Mouse (Mus musculus) CH12.LX (cell line): ENCODE results near the gene Psma1. TPM values are rescaled to one million over a fixed set of nuclear protein-coding genes. Genes with fewer than 3 reads are reported as not detected.

Experiments used
- DNase-seq: peaks from one replicate; pipeline ENCODE4 v3.0.0-alpha.2; 2013; ENCODE audit errors: extremely low read depth
- H3K27ac ChIP-seq: 2 replicates; pipeline ENCODE4 v1.5.1; 2012; ENCODE audit warnings: low read depth, mild to moderate bottlenecking, control low read depth, moderate library complexity; ENCODE audit not compliant: insufficient read depth
- H3K27me3 ChIP-seq: replicated peaks from 2 replicates; pipeline ENCODE3; 2012; ENCODE audit warnings: inconsistent platforms
- H3K36me3 ChIP-seq, 2 experiments: replicated peaks in 1 of 2; 2 replicates each; pipeline versions ENCODE3 to v1.6.1; 2012; ENCODE audit warnings: inconsistent platforms in 1 of 2, low read length in 1 of 2, mild to moderate bottlenecking in 1 of 2, mixed read lengths in 1 of 2, moderate library complexity in 1 of 2; ENCODE audit not compliant: control insufficient read depth in 1 of 2, insufficient read depth in 1 of 2
- H3K4me1 ChIP-seq, 2 experiments: 2 replicates each; pipeline ENCODE4 v1.6.1; 2012; ENCODE audit warnings: inconsistent platforms in 1 of 2, moderate library complexity in 1 of 2; ENCODE audit not compliant: insufficient read depth in 2 of 2, control insufficient read depth in 1 of 2
- H3K4me2 ChIP-seq: 2 replicates; pipeline ENCODE4 v1.6.1; 2012; ENCODE audit warnings: low read depth, mild to moderate bottlenecking, control low read depth; ENCODE audit not compliant: poor library complexity, insufficient read depth, severe bottlenecking
- H3K4me3 ChIP-seq, 3 experiments: fragments of 150-350 bp in 1 of 3; sonication (generic) in 1 of 3; replicated peaks in 1 of 3; 2 replicates each; pipeline versions ENCODE3 to v1.5.1; 2011 to 2012; ENCODE audit warnings: low read depth in 2 of 3, low read length in 2 of 3, mild to moderate bottlenecking in 2 of 3, moderate library complexity in 2 of 3, control low read depth in 1 of 3, improper control_type of control experiment in 1 of 3, inconsistent platforms in 1 of 3, mixed read lengths in 1 of 3; ENCODE audit not compliant: poor library complexity in 1 of 3
- H3K79me2 ChIP-seq: replicated peaks from 2 replicates; pipeline ENCODE4 v1.6.1; 2012; ENCODE audit warnings: mild to moderate bottlenecking, moderate library complexity; ENCODE audit not compliant: control insufficient read depth, poor library complexity, insufficient read depth, severe bottlenecking; ENCODE audit errors: extremely low read depth
- H3K9ac ChIP-seq: 2 replicates; pipeline ENCODE4 v1.6.1; 2012; ENCODE audit warnings: low read depth, mild to moderate bottlenecking, control low read depth, moderate library complexity; ENCODE audit not compliant: insufficient read depth
- H3K9me3 ChIP-seq: replicated peaks from 2 replicates; pipeline ENCODE3; 2012; ENCODE audit warnings: low read length, inconsistent platforms, mixed read lengths
- CHD1 ChIP-seq: IDR thresholded peaks from 2 replicates; pipeline ENCODE4 v1.6.1; 2012; ENCODE audit warnings: low read depth, low read length, improper control_type of control experiment, inconsistent platforms
- CTCF ChIP-seq, 2 experiments: IDR thresholded peaks in 1 of 2; conservative IDR thresholded peaks in 1 of 2; 2 replicates each; pipeline ENCODE4 v1.5.1; 2011 to 2012; ENCODE audit warnings: low read depth in 2 of 2, low read length in 2 of 2, improper control_type of control experiment in 1 of 2, inconsistent platforms in 1 of 2, mild to moderate bottlenecking in 1 of 2, moderate library complexity in 1 of 2
- EP300 ChIP-seq: IDR thresholded peaks from 2 replicates; pipeline ENCODE4 v1.6.1; 2011; ENCODE audit warnings: low read length, improper control_type of control experiment
- ETS1 ChIP-seq: conservative IDR thresholded peaks from 2 replicates; pipeline ENCODE4 v1.6.1; 2012; ENCODE audit warnings: low read depth, mild to moderate bottlenecking, inconsistent platforms, low read length, improper control_type of control experiment, moderate library complexity
- IRF4 ChIP-seq: IDR thresholded peaks from 2 replicates; pipeline ENCODE4 v1.6.1; 2014; ENCODE audit warnings: low read depth, mild to moderate bottlenecking, inconsistent platforms, low read length, improper control_type of control experiment
- MAX ChIP-seq: IDR thresholded peaks from 2 replicates; pipeline ENCODE4 v1.6.1; 2011; ENCODE audit warnings: low read length, improper control_type of control experiment
- MAZ ChIP-seq: IDR thresholded peaks from 2 replicates; pipeline ENCODE4 v1.6.1; 2012; ENCODE audit warnings: low read depth, mild to moderate bottlenecking, inconsistent platforms, low read length, improper control_type of control experiment, moderate library complexity
- MEF2A ChIP-seq: IDR thresholded peaks from 2 replicates; pipeline ENCODE4 v1.6.1; 2014; ENCODE audit warnings: low read depth, mild to moderate bottlenecking, inconsistent platforms, low read length, improper control_type of control experiment, borderline replicate concordance
- MXI1 ChIP-seq: IDR thresholded peaks from 2 replicates; pipeline ENCODE4 v1.6.1; 2011; ENCODE audit warnings: mild to moderate bottlenecking, low read depth, low read length, improper control_type of control experiment
- RCOR1 ChIP-seq: conservative IDR thresholded peaks from 2 replicates; pipeline ENCODE4 v1.6.1; 2012; ENCODE audit warnings: low read depth, mild to moderate bottlenecking, inconsistent platforms, low read length, improper control_type of control experiment
- SIN3A ChIP-seq: IDR thresholded peaks from 2 replicates; pipeline ENCODE4 v1.6.1; 2012; ENCODE audit warnings: low read length, improper control_type of control experiment, inconsistent platforms
- SMC3 ChIP-seq: IDR thresholded peaks from 2 replicates; pipeline ENCODE4 v1.6.1; 2011; ENCODE audit warnings: low read depth, low read length, improper control_type of control experiment
- USF1 ChIP-seq: IDR thresholded peaks from 2 replicates; pipeline ENCODE4 v1.6.1; 2014; ENCODE audit warnings: low read depth, mild to moderate bottlenecking, inconsistent platforms, low read length, improper control_type of control experiment
- ZKSCAN1 ChIP-seq: IDR thresholded peaks from 2 replicates; pipeline ENCODE4 v1.6.1; 2012; ENCODE audit warnings: low read depth, inconsistent platforms, low read length, improper control_type of control experiment, borderline replicate concordance
- dilution Hi-C: fragments of 300-500 bp; cut with MboI; formaldehyde crosslinking; loops from 2 replicates; pipeline ENCODE4 v1.14.3; 2020; ENCODE audit warnings: low sequenced_read_pairs; ENCODE audit not compliant: extremely low pct_unique_long_range_greater_than_20kb, extremely low pct_ligation_motif_present
- in situ Hi-C: fragments of 300-500 bp; cut with MboI; formaldehyde crosslinking; loops from 3 replicates; pipeline ENCODE4 v1.14.3; 2019; ENCODE audit warnings: low sequenced_read_pairs, low pct_ligation_motif_present, low pct_unique_long_range_greater_than_20kb, mixed read lengths
- polyA plus RNA-seq: library from polyadenylated mRNA; unstranded; fragments of >175 nt; gene quantifications from 2 replicates; pipeline ENCODE4 v1.2.1, GENCODE M21; 2012; ENCODE audit warnings: low read depth; ENCODE audit not compliant: insufficient read length
- total RNA-seq, 2 experiments: library from RNA; depleted of rRNA; stranded (reverse); fragments of 300-350 nt in 1 of 2; fragments of >200 nt in 1 of 2; gene quantifications; 2 replicates each; pipeline ENCODE4 v1.2.3; 2012 to 2014

The Psma1 gene
- total and polyA plus RNA-seq, 3 experiments: 297 to 706 (median 393) TPM

DNA sequence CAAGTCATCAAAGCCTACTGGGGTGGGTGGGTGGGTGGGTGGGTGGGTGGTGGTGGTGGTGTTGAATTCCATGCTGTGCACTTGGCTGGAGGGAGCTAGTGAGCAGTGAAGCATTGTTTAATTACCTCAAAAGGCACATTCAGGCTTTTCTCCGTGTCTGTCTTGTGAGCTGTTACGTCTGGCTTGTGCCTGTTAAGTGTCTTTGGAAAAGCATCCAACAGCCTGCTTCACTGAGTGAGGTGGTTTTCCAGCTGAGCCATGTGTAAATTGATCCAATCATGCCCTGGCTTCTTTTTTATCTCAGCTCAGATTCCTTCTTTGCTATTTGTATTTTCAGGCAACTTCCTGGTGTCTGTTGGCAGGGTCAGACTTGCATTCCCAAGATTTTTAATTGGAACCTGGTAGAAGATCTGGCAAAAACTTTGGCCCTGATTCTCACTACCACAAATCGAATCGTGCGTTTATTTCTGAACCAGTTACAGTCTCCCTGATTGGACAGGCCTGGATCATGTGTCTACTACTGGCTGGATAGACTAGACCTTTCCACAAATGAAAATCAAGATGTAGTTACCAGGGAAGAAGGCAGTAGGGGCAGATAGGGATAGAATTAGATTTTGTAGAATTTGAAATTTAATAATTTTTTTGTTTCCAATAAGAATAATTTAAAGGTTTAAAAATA lies 45.9 kb upstream of the Psma1 start:
- Histone ChIP-seq H3K9ac (no peak overlapping the region; the same call in 1 of the 2 replicates), H3K79me2 (no peaks in the 10 kb centered on the region), H3K4me3 (no peak overlapping the region), H3K9me3 (no peaks in the 10 kb centered on the region), H3K36me3 (no peaks in the 10 kb centered on the region), H3K27me3 (no peaks in the 10 kb centered on the region), H3K4me1 (peaks cover 2 to 41% of the 10 kb centered on the region in 2 experiments; a peak in 3 of 4 replicates), H3K27ac (no peak overlapping the region), H3K4me2 (no peak overlapping the region; the same call in 1 of the 2 replicates)
- TF ChIP-seq SIN3A (no peak), EP300 (no peak), MXI1 (no peak), MAZ (no peak), MEF2A (no peak), CHD1 (no peak)
- dilution Hi-C loops: no loop called here
- no peak for DNase-seq
- in situ Hi-C loops: no loop called here

DNA sequence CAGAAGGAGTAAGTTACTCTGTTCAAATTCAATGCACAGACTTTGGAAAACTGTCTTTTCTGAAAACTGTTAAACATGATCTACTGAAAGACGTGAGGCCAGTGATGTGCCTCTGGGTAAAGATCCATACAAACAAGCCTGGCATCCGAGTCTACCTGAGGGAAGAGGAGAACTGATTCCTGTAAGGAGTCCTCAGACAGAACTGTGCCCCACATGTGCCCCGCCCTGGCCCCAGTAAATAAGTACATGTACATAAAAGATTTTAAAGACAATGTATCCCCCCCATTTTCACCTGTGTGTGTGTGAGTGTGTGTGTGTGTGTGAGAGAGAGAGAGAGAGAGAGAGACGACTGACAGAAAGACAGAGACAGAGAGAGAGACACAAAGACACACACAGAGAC lies 42.0 kb upstream of the Psma1 start:
- dilution Hi-C loops (no loop called here), in situ Hi-C loops (loop anchor here (10.0 kb wide), 1 partner anchor 97 kb away; the partner anchor contains the start of gene Pde3b)
- H3K36me3 ChIP-seq: no peaks in the 10 kb centered on the region
- no peaks in the 10 kb centered on the region for H3K79me2 ChIP-seq
- TF ChIP-seq IRF4: no peak
- no peak for TF ChIP-seq ZKSCAN1
- no peak for TF ChIP-seq USF1
- TF ChIP-seq CTCF (conservative IDR thresholded peaks at IDR 0.05 in 1 of 2, IDR thresholded peaks at IDR 0.05 in 1 of 2; ENCODE audit: low read depth in 2 of 2, low read length in 2 of 2): no peak
- TF ChIP-seq ETS1: no peak
- TF ChIP-seq MEF2A: 0 out of 2 replicates have a peak, but pooled peaks have one; percentile 19
- TF ChIP-seq CHD1: peak; percentile 25; the same call in 1 of the 2 replicates
- TF ChIP-seq MAX: no peak
- TF ChIP-seq SMC3: no peak
- no peak for TF ChIP-seq RCOR1
- H3K27ac ChIP-seq: peak overlapping the region; percentile 98
- H3K4me2 ChIP-seq: peak overlapping the region; percentile 95
- H3K4me3 ChIP-seq: peak overlapping the region; percentile 33 to 43 (median 39)
- H3K4me1 ChIP-seq: peaks cover 9 to 60% of the 10 kb centered on the region in 2 experiments; a peak in 3 of 4 replicates
- peak; percentile 22 for DNase-seq
- no peaks in the 10 kb centered on the region for H3K27me3 ChIP-seq
- peak overlapping the region; percentile 83 for H3K9ac ChIP-seq
- no peaks in the 10 kb centered on the region for H3K9me3 ChIP-seq
